Mouse (Mus musculus) urinary bladder, postnatal 36 days (tissue): ENCODE results near the gene Cep128.
"Not testable (repeated sequence)": the region's sequence is repeated elsewhere in the genome, so short reads cannot be mapped to it uniquely, and the experiment has no call there.

Source experiments
- DNase-seq, 2 experiments: peaks; one replicate each; pipeline ENCODE4 v3.0.0; 2022; ENCODE audit warnings: low spot score in 2 of 2, mixed read lengths in 1 of 2

Cep128 gene

GRCm38 (mm10) chr12:91384281-91385017, at the start of gene Cep128, which contains the start of gene Tshr:
TSS of gene Cep128 (minus strand) at chr12:91384409.
TSS of gene Tshr (plus strand) at chr12:91384563.
- peak; percentile 83 to 90 for DNase-seq

- no peak for DNase-seq
These were observed 42.9 kb upstream of the Cep128 start for GRCm38 (mm10) chr12:91427129-91427528.

GRCm38 (mm10) chr12:91426499-91426898, 42.3 kb upstream of the Cep128 start:
- no peak for DNase-seq

GRCm38 (mm10) chr12:91423125-91423820, 39.1 kb upstream of the Cep128 start:
- DNase-seq = no peak

- DNase-seq = no peak
These were observed 37.1 kb upstream of the Cep128 start for GRCm38 (mm10) chr12:91421272-91421671.

- peak; percentile 52 to 60 for DNase-seq
These were observed 34.6 kb upstream of the Cep128 start for GRCm38 (mm10) chr12:91418791-91419190.

GRCm38 (mm10) chr12:91416828-91417227, 32.6 kb upstream of the Cep128 start:
- no peak for DNase-seq

GRCm38 (mm10) chr12:91415112-91415511, 30.9 kb upstream of the Cep128 start:
- DNase-seq = no peak

- DNase-seq = no peak
These were observed 28.4 kb upstream of the Cep128 start for GRCm38 (mm10) chr12:91412461-91413182.

DNA sequence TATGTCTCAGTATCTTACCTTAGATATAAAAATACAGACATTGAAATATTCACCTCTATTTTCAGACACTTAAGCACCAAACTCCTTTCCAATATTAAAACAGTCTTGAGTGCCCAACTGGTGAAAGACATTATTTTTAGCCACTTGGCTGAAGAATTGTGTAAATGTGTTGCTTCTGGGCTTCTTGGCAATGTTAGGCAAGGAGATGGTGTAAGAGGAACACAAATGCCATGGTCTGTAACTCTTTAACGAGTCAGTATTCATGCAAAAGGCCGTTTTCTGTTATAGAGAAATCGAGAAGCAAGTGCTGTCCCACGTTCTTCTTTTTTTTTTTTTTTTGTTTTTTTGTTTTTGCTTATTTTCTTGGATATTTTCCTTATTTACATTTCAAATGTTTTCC, 26.1 kb upstream of the Cep128 start:
- DNase-seq = no peak

DNA sequence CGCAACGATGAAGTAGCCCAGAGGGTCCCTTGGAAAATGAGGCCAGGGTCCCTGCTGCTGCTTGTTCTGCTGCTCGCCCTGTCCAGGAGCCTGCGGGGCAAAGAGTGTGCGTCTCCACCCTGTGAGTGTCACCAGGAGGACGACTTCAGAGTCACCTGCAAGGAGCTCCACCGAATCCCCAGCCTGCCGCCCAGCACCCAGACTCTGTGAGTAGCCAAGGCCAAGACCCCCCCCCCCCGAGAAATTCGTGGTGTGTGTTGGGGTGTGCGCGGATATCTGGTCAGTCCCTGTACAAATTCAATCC, 16.8 kb upstream of the Cep128 start:
- DNase-seq = no peak

DNA sequence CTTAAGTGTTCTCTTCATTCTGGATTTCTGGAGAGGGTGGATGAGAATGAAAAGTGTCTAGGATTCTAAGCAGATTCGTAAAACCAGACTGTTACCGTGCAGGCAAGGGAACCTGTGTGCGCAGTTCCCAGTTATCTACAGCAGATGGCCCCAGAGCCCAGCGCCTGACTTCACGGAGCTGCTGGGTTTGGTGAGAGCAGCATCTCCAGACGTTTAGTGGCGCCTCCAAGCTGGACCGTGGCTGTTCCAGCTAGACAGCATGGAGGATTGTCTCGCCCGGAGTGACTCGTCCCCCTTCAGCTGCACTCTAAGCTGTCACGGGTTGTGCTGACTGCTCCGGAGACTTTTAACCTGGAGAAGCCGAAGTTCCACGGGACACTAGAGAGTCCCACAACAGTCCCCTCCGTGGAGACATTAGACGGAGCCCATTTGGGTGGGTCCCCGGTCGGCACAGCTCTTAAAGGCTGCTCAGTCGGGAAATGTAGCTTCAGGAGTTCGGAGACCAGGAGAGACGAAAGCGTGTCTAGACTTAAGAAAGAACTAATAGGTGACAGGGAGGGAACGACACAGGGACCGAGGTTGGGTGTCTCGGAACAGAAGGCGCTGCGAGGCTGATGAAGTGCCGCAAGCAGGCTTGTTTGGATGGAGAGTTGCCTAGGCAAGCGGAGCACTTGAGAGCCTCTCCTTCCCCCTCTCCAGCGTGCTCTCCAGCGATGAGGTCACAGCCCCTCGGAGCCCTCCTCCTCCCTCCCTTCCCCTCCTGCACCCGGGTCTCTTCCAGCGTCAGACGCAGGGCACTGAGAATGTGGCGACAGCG, 16.2 kb upstream of the Cep128 start:
- peak; percentile 38 to 71 for DNase-seq

DNA sequence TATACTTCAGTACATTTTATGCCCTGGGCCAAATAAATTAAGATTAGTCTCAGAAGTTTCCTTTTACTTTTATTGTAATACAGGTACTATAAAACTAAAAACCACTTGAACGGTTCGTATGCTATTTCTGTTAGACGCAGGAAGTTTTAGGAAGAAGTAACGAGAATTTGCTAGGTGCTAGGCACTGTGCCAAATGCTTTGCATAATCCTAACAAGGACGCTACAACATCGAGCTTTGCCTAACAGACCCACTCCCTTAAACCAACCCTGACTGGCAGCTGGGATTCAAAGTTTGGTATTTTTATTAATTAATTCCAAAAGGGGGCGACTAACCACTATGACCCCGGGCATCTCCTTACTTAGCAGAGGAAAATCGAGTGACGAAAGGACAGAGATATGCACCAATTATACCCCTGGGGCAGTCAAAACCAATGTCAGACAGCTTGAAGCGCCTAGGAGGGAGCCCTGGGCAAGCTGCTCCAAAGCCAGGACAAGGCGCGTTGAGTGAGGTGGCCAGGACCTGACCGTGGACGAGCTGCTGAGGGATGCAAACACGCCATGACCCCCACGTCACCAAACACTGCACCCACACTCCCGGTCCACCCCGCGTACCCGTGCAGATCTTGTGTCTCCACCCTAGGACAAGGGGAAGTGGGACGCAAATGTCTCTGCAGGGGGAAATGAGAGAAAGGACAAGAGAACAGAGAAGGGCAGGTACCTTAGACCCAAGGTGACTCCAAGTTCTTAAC, 519 bp downstream of the Cep128 start:
- DNase-seq = peak in 1 of 2 experiments; percentile 1

GRCm38 (mm10) chr12:91369173-91369572, 15.0 kb downstream of the Cep128 start:
- DNase-seq = no peak

- no peak for DNase-seq
These were observed 30.4 kb downstream of the Cep128 start for GRCm38 (mm10) chr12:91353783-91354182.

GRCm38 (mm10) chr12:91338656-91339055, 45.6 kb downstream of the Cep128 start:
- DNase-seq = not testable (repeated sequence)

DNA sequence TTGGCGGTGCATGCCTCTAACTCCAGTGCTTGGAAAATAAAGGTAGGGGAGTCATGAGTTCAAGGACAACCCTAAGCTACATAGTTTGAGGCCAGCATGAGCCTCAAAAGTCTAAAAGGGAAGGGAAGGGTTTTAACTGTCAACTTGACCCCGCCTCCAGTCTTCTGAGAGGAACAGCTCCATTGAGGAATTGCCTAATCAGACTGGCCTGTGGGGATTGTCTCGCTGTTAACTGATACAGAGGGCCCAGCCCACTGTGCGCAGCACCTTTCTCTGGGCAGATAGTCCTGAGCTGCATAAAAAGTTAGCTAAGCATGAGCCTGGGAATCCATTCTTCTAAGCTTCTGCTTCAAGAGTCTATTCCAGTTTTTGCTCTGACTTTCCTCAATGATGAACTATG, 56.7 kb downstream of the Cep128 start:
- DNase-seq = no peak

GRCm38 (mm10) chr12:91326104-91326503, 58.1 kb downstream of the Cep128 start:
- no peak for DNase-seq

DNA sequence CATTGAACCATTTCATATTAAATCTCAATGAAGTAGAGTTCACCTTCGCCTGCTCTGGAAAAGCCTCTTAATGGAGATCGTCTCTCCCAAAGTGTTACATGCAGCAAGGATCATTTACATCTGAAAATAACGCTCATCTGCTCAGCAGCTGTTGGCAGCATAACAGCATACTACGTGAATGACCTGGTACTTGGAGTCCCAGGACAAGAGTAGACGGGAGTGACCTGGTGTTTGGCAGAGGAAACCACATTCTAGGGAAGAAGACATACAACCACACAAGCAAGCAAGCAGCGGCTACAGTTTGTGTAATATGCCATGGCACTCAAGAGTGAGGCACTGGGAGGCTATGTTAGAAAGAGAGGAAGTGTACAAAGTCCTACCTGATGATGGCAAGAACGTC, 69.2 kb downstream of the Cep128 start:
- no peak for DNase-seq

GRCm38 (mm10) chr12:91313974-91314587, 70.1 kb downstream of the Cep128 start:
- no peak for DNase-seq

GRCm38 (mm10) chr12:91312591-91312990, 71.6 kb downstream of the Cep128 start:
- DNase-seq = no peak
